Mouse (Mus musculus): ENCODE measurements around the gene D430041D05Rik.

- TF ChIP-seq KAT2A (IDR thresholded peaks at IDR 0.05; ENCODE audit: insufficient replicate concordance, low read length), result no peak
- TF ChIP-seq POLR2A (IDR thresholded peaks at IDR 0.05; ENCODE audit: low read depth, low read length), result no peak
- no peak for TF ChIP-seq NELFE (IDR thresholded peaks at IDR 0.05; ENCODE audit: low read depth, low read length)
- no peak for TF ChIP-seq MYC (IDR thresholded peaks at IDR 0.05; ENCODE audit: low read depth, low read length)
- no peak for TF ChIP-seq CTCF (conservative IDR thresholded peaks at IDR 0.05 in 1 of 2, IDR thresholded peaks at IDR 0.05 in 1 of 2; ENCODE audit: low read depth in 2 of 2, low read length in 2 of 2)
Measured at GRCm38 (mm10) chr2:104147910-104148561, 262.8 kb downstream of the D430041D05Rik start.
